Mouse (Mus musculus) stomach, embryonic 15.5 days (tissue): ENCODE measurements at regions not wholly inside any gene's neighbourhood (a gene's known extent, or its start where the extent isn't known, plus 50 kb on each side); places are given as distances from the start of the nearest gene placed in this dataset.

ENCODE experiments used
- ATAC-seq: fragments of 200-750 bp; cut with Nextera tagmentation; 2 replicates; pipeline ENCODE4 v1.8.0; 2017; ENCODE audit warnings: low read depth, moderate number of reproducible peaks, moderate TSS enrichment; ENCODE audit not compliant: insufficient read depth, low FRiP score
- H3K27ac ChIP-seq: fragments of 300-500 bp; sonication (generic); 2 replicates; pipeline ENCODE4 v1.5.1; 2015; ENCODE audit warnings: mild to moderate bottlenecking, inconsistent platforms
- H3K27me3 ChIP-seq: fragments of 300-500 bp; sonication (generic); replicated peaks from 2 replicates; pipeline ENCODE4 v1.6.1; 2015; ENCODE audit warnings: inconsistent platforms
- H3K36me3 ChIP-seq: fragments of 300-500 bp; sonication (generic); 2 replicates; pipeline ENCODE4 v1.6.1; 2015; ENCODE audit warnings: inconsistent platforms
- H3K4me1 ChIP-seq: fragments of 300-500 bp; sonication (generic); 2 replicates; pipeline ENCODE4 v1.6.1; 2015; ENCODE audit warnings: inconsistent platforms
- H3K4me2 ChIP-seq: fragments of 300-500 bp; sonication (generic); 2 replicates; pipeline ENCODE4 v1.6.1; 2015; ENCODE audit warnings: mild to moderate bottlenecking, inconsistent platforms
- H3K4me3 ChIP-seq: fragments of 300-500 bp; sonication (generic); replicated peaks from 2 replicates; pipeline ENCODE4 v1.5.1; 2015; ENCODE audit warnings: inconsistent platforms
- H3K9ac ChIP-seq: fragments of 300-500 bp; sonication (generic); 2 replicates; pipeline ENCODE4 v1.6.1; 2015; ENCODE audit warnings: inconsistent platforms
- H3K9me3 ChIP-seq: fragments of 300-500 bp; sonication (generic); 2 replicates; pipeline ENCODE4 v1.6.1; 2016; ENCODE audit warnings: inconsistent platforms
- WGBS: fragments of 180-500 bp; shearing (Covaris S2); methylation state at CpG from one replicate; pipeline ENCODE4 v1.1.7; 2015; 5-methylcytosine and 5-hydroxymethylcytosine counted together

- peak overlapping the region; percentile 12; the same call in 1 of the 2 replicates for H3K4me2 ChIP-seq
- 50% methylated on average over 20 of the region's 20 CpGs for WGBS
- H3K27ac ChIP-seq = peak overlapping the region; percentile 48; the same call in 1 of the 2 replicates
These were observed 53.2 kb upstream of the Usp27x start for GRCm38 (mm10) chrX:7428621-7429523.

More at GRCm38 (mm10) chrX:7428621-7429523, 53.2 kb upstream of the Usp27x start:
- no peaks in the 10 kb centered on the region for H3K36me3 ChIP-seq
- no peaks in the 10 kb centered on the region for H3K9me3 ChIP-seq
- no peaks in the 10 kb centered on the region for H3K4me1 ChIP-seq
- peak; percentile 79 for ATAC-seq
- H3K9ac ChIP-seq = no peak overlapping the region
- no peak overlapping the region for H3K4me3 ChIP-seq
- no peaks in the 10 kb centered on the region for H3K27me3 ChIP-seq
